Mouse (Mus musculus) small intestine, adult 2 months (tissue): ENCODE measurements around the gene Cyld. TPM values are rescaled to one million over a fixed set of nuclear protein-coding genes. Genes with fewer than 3 reads are reported as not detected.

Source experiments
- H3K27ac ChIP-seq: fragments of 200-500 bp; 2 replicates; pipeline ENCODE4 v1.5.1; 2012; ENCODE audit warnings: low read depth, low read length, control low read depth, inconsistent platforms; ENCODE audit not compliant: insufficient read depth
- H3K27me3 ChIP-seq: fragments of 200-500 bp; 2 replicates; pipeline ENCODE4 v1.6.1; 2012; ENCODE audit warnings: mild to moderate bottlenecking, moderate library complexity, low read length, inconsistent platforms; ENCODE audit not compliant: control insufficient read depth, insufficient read depth
- H3K36me3 ChIP-seq: fragments of 200-500 bp; 2 replicates; pipeline ENCODE4 v1.6.1; 2012; ENCODE audit warnings: mild to moderate bottlenecking, low read length, control low read depth, inconsistent platforms; ENCODE audit not compliant: control insufficient read depth, insufficient read depth
- H3K4me1 ChIP-seq: fragments of 200-500 bp; 2 replicates; pipeline ENCODE4 v1.6.1; 2012; ENCODE audit warnings: low read length, inconsistent platforms, mixed read lengths; ENCODE audit not compliant: control insufficient read depth, insufficient read depth, insufficient read length
- H3K4me3 ChIP-seq: fragments of 200-500 bp; 2 replicates; pipeline ENCODE4 v1.5.1; 2012; ENCODE audit warnings: low read depth, mild to moderate bottlenecking, control low read depth, inconsistent platforms, low read length, moderate library complexity
- CTCF ChIP-seq: fragments of 200-500 bp; IDR thresholded peaks from 2 replicates; pipeline ENCODE4 v1.5.1; 2012; ENCODE audit warnings: low read depth, mild to moderate bottlenecking, control low read depth, inconsistent platforms, low read length, moderate library complexity, mixed read lengths; ENCODE audit not compliant: insufficient replicate concordance, insufficient read length; ENCODE audit errors: extremely low read depth
- POLR2A ChIP-seq: fragments of 200-500 bp; IDR thresholded peaks from 2 replicates; pipeline ENCODE4 v1.6.1; 2012; ENCODE audit warnings: low read depth, mild to moderate bottlenecking, control low read depth, inconsistent platforms, low read length, moderate library complexity
- WGBS: fragments of 180-500 bp; shearing (Covaris S2); methylation state at CpG from one replicate; pipeline ENCODE4 v1.1.7; 2018; 5-methylcytosine and 5-hydroxymethylcytosine counted together
- polyA plus RNA-seq: library from polyadenylated mRNA; depleted of rRNA; stranded (reverse); fragments of >200 nt; gene quantifications from 2 replicates; pipeline ENCODE4 v1.2.3, GENCODE M21; 2012; rRNA removed

The Cyld gene
- polyA plus RNA-seq, 1 experiment: 4.7 TPM

DNA sequence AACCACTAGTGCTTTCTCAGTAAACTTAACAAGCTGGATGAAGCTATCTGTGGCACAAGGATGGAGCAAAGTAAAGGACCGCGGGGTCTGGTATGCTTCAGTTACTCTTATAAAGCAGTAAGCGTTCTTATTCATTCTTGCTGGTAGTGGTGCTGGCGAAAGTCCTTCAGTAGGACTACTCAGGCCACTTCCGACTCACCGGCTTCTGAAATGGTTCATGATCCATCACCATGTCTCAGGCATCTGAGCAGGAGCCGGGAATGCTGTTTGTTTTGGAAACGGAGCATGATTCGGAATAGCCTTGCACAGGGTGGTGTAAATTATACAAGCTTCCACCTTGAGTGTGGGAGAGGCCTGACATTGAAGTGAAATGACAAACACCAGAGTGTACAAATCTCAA is 99.8 kb downstream of the Cyld start:
- WGBS: 84% methylated on average over 9 of the region's 9 CpGs

More for the DNA sequence above, 99.8 kb downstream of the Cyld start:
- Histone ChIP-seq H3K4me1 (no peaks in the 10 kb centered on the region), H3K27ac (no peak overlapping the region), H3K27me3 (no peaks in the 10 kb centered on the region), H3K4me3 (no peak overlapping the region), H3K36me3 (no peaks in the 10 kb centered on the region)
- no peak for TF ChIP-seq CTCF
- no peak for TF ChIP-seq POLR2A

Other genes starting within 250 kb of the Cyld start
- 13.1 and 18.3 TPM in 2 replicates for gene Nkd1, start 175.7 kb upstream of the Cyld start, polyA plus RNA-seq
- 67.6 and 210 TPM in 2 replicates for gene Snx20, start 60.9 kb upstream of the Cyld start, polyA plus RNA-seq
- 1.7 and 2.2 TPM in 2 replicates for gene Nod2, start 49.7 kb upstream of the Cyld start, polyA plus RNA-seq